Comparison of ENCODE assay signal across 8 mouse cellular contexts in genomic region chr3:149349211-149349697, GRCm38 (mm10).
DNase-seq lines count a peak whose midpoint lies in the region; ATAC-seq lines count a peak whose summit lies in the region.

No protein-coding gene starts in this region.

- ATAC-seq in frontal cortex, adult (ENCODE audit: low TSS enrichment), result peak; percentile 78
- peak; percentile 44; the same call in 1 of the 2 replicates for ATAC-seq in forebrain, embryonic 14.5 days

- no peak for DNase-seq in frontal cortex, postnatal 14 days (ENCODE audit: low spot score in 2 of 2)
- DNase-seq in adrenal gland, adult 18-20 months (ENCODE audit: low spot score in 2 of 2), result peak; percentile 66 to 72
- DNase-seq in forebrain, embryonic 14.5 days (ENCODE audit: low spot score), result peak; percentile 42
- peak; percentile 35 for DNase-seq in hindlimb bud, embryonic 11.5 days (ENCODE audit: extremely low spot score, low read depth, low spot score)
- peak; percentile 60 for DNase-seq in liver
- peak; percentile 8 to 50 for DNase-seq in natural killer cell, adult 2 months (ENCODE audit: low spot score in 2 of 2)
- DNase-seq in testis, postnatal 10 days (ENCODE audit: low spot score), result peak; percentile 78

- H3K36me3 ChIP-seq in forebrain, embryonic 14.5 days (ENCODE audit: control insufficient read depth, insufficient read depth, low read length), result no peaks in the 10 kb centered on the region

- no peak overlapping the region for H3K9ac ChIP-seq in forebrain, embryonic 14.5 days (ENCODE audit: low read length)

- no peaks in the 10 kb centered on the region for H3K9me3 ChIP-seq in forebrain, embryonic 14.5 days (replicated peaks; ENCODE audit: control insufficient read depth, low read length)

- no peak overlapping the region for H3K4me2 ChIP-seq in forebrain, embryonic 14.5 days (ENCODE audit: low read length)

- WGBS in forebrain, embryonic 14.5 days, result 33% methylated on average over 9 of the region's 9 CpGs

- no peak overlapping the region for H3K4me3 ChIP-seq in forebrain, embryonic 14.5 days (ENCODE audit: low read depth, low read length)

- no peaks in the 10 kb centered on the region for H3K4me1 ChIP-seq in forebrain, embryonic 14.5 days (ENCODE audit: control insufficient read depth, insufficient read depth, low read length)

- no peak overlapping the region for H3K27ac ChIP-seq in forebrain, embryonic 14.5 days (ENCODE audit: low read depth, low read length)

- H3K27me3 ChIP-seq in forebrain, embryonic 14.5 days (replicated peaks; ENCODE audit: control insufficient read depth, insufficient read depth, low read length), result no peaks in the 10 kb centered on the region

Comparison
In these comparisons a context has a peak if more than half of its experiments do, and no peak if none do; other contexts are left out.
1. DNase-seq: peak in adrenal gland, adult 18-20 months (2 of 2), forebrain, embryonic 14.5 days (single experiment), hindlimb bud, embryonic 11.5 days (single experiment), liver (single experiment), natural killer cell, adult 2 months (2 of 2) and testis, postnatal 10 days (single experiment); none in frontal cortex, postnatal 14 days (0 of 2).